Mouse (Mus musculus) forebrain, embryonic 13.5 days (tissue): ENCODE data around the gene Pla1a. TPM values are rescaled to one million over a fixed set of nuclear protein-coding genes. Genes with fewer than 3 reads are reported as not detected.

Experiments used
- polyA plus RNA-seq: library from polyadenylated mRNA; unstranded; fragments of >200 nt; fragmentation: Nextera tagmentation; extraction: Ambion mirVana; gene quantifications from 2 replicates; pipeline ENCODE4 v1.2.1, GENCODE M21; 2015

Pla1a gene
- polyA plus RNA-seq, 1 experiment from 2014 or later = 0.45 TPM

Other genes with a start within 250 kb of the Pla1a start
- not detected in 2 replicates for gene Nr1i2, start 138.3 kb downstream of the Pla1a start, polyA plus RNA-seq
- gene Maats1, start 91.0 kb downstream of the Pla1a start, polyA plus RNA-seq = 0.61 and 1.4 TPM in 2 replicates
- gene Cox17, start 86.2 kb downstream of the Pla1a start, polyA plus RNA-seq = 129 and 147 TPM in 2 replicates
- gene Gm21987, start 86.1 kb downstream of the Pla1a start, polyA plus RNA-seq = not detected in 2 replicates
- gene Popdc2, start 70.9 kb downstream of the Pla1a start, polyA plus RNA-seq = 0.23 and 0.29 TPM in 2 replicates
- 145 and 153 TPM in 2 replicates for gene Adprh, start 19.6 kb upstream of the Pla1a start, polyA plus RNA-seq
- 0.56 and 0.63 TPM in 2 replicates for gene Cd80, start 22.4 kb upstream of the Pla1a start, polyA plus RNA-seq
- 39.9 and 41.9 TPM in 2 replicates for gene Timmdc1, start 89.5 kb upstream of the Pla1a start, polyA plus RNA-seq
- 63.0 and 74.8 TPM in 2 replicates for gene Poglut1, start 117.1 kb upstream of the Pla1a start, polyA plus RNA-seq
- gene Tmem39a, start 125.6 kb upstream of the Pla1a start, polyA plus RNA-seq = 42.9 and 57.3 TPM in 2 replicates